Mouse (Mus musculus) MEL (cell line): Measurements from ENCODE around the gene Lrba. TPM values are rescaled to one million over a fixed set of nuclear protein-coding genes. Genes with fewer than 3 reads are reported as not detected.

ENCODE experiments used
- DNase-seq: peaks from one replicate; pipeline ENCODE4 v3.0.0; 2011; ENCODE audit warnings: low read depth, low spot score
- H3K27ac ChIP-seq: 2 replicates; pipeline ENCODE4 v1.5.1; 2012; ENCODE audit warnings: low read depth, mild to moderate bottlenecking, control low read depth, low read length, moderate library complexity; ENCODE audit not compliant: control insufficient read depth
- H3K27me3 ChIP-seq, 2 experiments: fragments of 150-350 bp in 1 of 2; sonication (generic) in 1 of 2; 2 replicates each; pipeline ENCODE4 v1.6.1; 2012; ENCODE audit warnings: low read length in 2 of 2, mild to moderate bottlenecking in 2 of 2, improper control_type of control experiment in 1 of 2, moderate library complexity in 1 of 2; ENCODE audit not compliant: insufficient read depth in 2 of 2, control insufficient read depth in 1 of 2
- H3K36me3 ChIP-seq, 2 experiments: 2 replicates each; pipeline ENCODE4 v1.6.1; 2012 to 2014; ENCODE audit warnings: low read length in 2 of 2, improper control_type of control experiment in 1 of 2, inconsistent platforms in 1 of 2, mild to moderate bottlenecking in 1 of 2; ENCODE audit not compliant: insufficient read depth in 2 of 2, control insufficient read depth in 1 of 2
- H3K4me1 ChIP-seq, 2 experiments: fragments of 150-350 bp in 1 of 2; sonication (generic) in 1 of 2; 2 replicates each; pipeline ENCODE4 v1.6.1; 2012; ENCODE audit warnings: low read length in 2 of 2, improper control_type of control experiment in 1 of 2, mild to moderate bottlenecking in 1 of 2; ENCODE audit not compliant: insufficient read depth in 2 of 2, control insufficient read depth in 1 of 2
- H3K4me3 ChIP-seq, 2 experiments: fragments of 150-350 bp in 1 of 2; sonication (generic) in 1 of 2; 2 replicates each; pipeline ENCODE4 v1.5.1; 2012; ENCODE audit warnings: low read depth in 2 of 2, low read length in 2 of 2, mild to moderate bottlenecking in 2 of 2, moderate library complexity in 2 of 2, control low read depth in 1 of 2, improper control_type of control experiment in 1 of 2; ENCODE audit not compliant: control insufficient read depth in 1 of 2, insufficient read depth in 1 of 2
- H3K79me2 ChIP-seq: 2 replicates; pipeline ENCODE4 v1.6.1; 2012; ENCODE audit warnings: mild to moderate bottlenecking, low read length, moderate library complexity; ENCODE audit not compliant: control insufficient read depth, poor library complexity, insufficient read depth
- H3K9ac ChIP-seq: 2 replicates; pipeline ENCODE4 v1.6.1; 2012; ENCODE audit warnings: low read depth, mild to moderate bottlenecking, control low read depth, low read length, moderate library complexity; ENCODE audit not compliant: control insufficient read depth, poor library complexity, severe bottlenecking
- H3K9me3 ChIP-seq: fragments of 150-350 bp; sonication (generic); replicated peaks from 2 replicates; pipeline ENCODE4 v1.6.1; 2012; ENCODE audit warnings: mild to moderate bottlenecking, low read length, improper control_type of control experiment, moderate library complexity; ENCODE audit not compliant: insufficient read depth
- CHD1 ChIP-seq: IDR thresholded peaks from 2 replicates; pipeline ENCODE4 v1.6.1; 2012; ENCODE audit warnings: low read depth, mild to moderate bottlenecking, inconsistent platforms, low read length, improper control_type of control experiment
- CHD2 ChIP-seq: IDR thresholded peaks from 2 replicates; pipeline ENCODE4 v1.6.1; 2011; ENCODE audit warnings: low read length, improper control_type of control experiment
- CTCF ChIP-seq, 3 experiments: IDR thresholded peaks in 2 of 3; conservative IDR thresholded peaks in 1 of 3; 2 replicates each; pipeline ENCODE4 v1.5.1; 2011 to 2012; ENCODE audit warnings: low read length in 3 of 3, low read depth in 2 of 3, mild to moderate bottlenecking in 2 of 3, improper control_type of control experiment in 1 of 3, inconsistent platforms in 1 of 3, mixed read lengths in 1 of 3, moderate library complexity in 1 of 3; ENCODE audit not compliant: control insufficient read depth in 1 of 3, insufficient read depth in 1 of 3, poor library complexity in 1 of 3, severe bottlenecking in 1 of 3
- EP300 ChIP-seq, 2 experiments: IDR thresholded peaks; 2 replicates each; pipeline ENCODE4 v1.6.1; 2011; ENCODE audit warnings: improper control_type of control experiment in 2 of 2, low read length in 2 of 2, low read depth in 1 of 2, mild to moderate bottlenecking in 1 of 2
- ETS1 ChIP-seq: IDR thresholded peaks from 2 replicates; pipeline ENCODE4 v1.6.1; 2012; ENCODE audit warnings: low read depth, mild to moderate bottlenecking, inconsistent platforms, low read length, improper control_type of control experiment, moderate library complexity
- GATA1 ChIP-seq: IDR thresholded peaks from 2 replicates; pipeline ENCODE4 v1.6.1; 2011; ENCODE audit warnings: low read depth, low read length, improper control_type of control experiment
- KAT2A ChIP-seq: conservative IDR thresholded peaks from 2 replicates; pipeline ENCODE4 v1.6.1; 2012; ENCODE audit warnings: low read depth, low read length, improper control_type of control experiment, inconsistent platforms
- MAFK ChIP-seq: IDR thresholded peaks from 2 replicates; pipeline ENCODE4 v1.6.1; 2011; ENCODE audit warnings: low read depth, mild to moderate bottlenecking, low read length, improper control_type of control experiment, borderline replicate concordance
- MAZ ChIP-seq: IDR thresholded peaks from 2 replicates; pipeline ENCODE4 v1.6.1; 2012; ENCODE audit warnings: low read depth, mild to moderate bottlenecking, inconsistent platforms, low read length, improper control_type of control experiment
- MEF2A ChIP-seq: IDR thresholded peaks from 2 replicates; pipeline ENCODE4 v1.6.1; 2014; ENCODE audit warnings: low read depth, mild to moderate bottlenecking, inconsistent platforms, low read length, improper control_type of control experiment; ENCODE audit not compliant: poor library complexity, insufficient replicate concordance, severe bottlenecking; ENCODE audit errors: extremely low read depth
- MYB ChIP-seq: IDR thresholded peaks from 2 replicates; pipeline ENCODE4 v1.6.1; 2011; ENCODE audit warnings: mild to moderate bottlenecking, low read depth, low read length, improper control_type of control experiment
- NRF1 ChIP-seq: IDR thresholded peaks from 2 replicates; pipeline ENCODE4 v1.6.1; 2014; ENCODE audit warnings: low read depth, mild to moderate bottlenecking, inconsistent platforms, low read length, improper control_type of control experiment, moderate library complexity; ENCODE audit not compliant: poor library complexity, insufficient read depth, severe bottlenecking
- POLR2A ChIP-seq, 2 experiments: IDR thresholded peaks; 2 replicates each; pipeline ENCODE4 v1.6.1; 2011 to 2012; ENCODE audit warnings: low read length in 2 of 2, mild to moderate bottlenecking in 2 of 2, control low read depth in 1 of 2, improper control_type of control experiment in 1 of 2, low read depth in 1 of 2, moderate library complexity in 1 of 2; ENCODE audit not compliant: control insufficient read depth in 1 of 2, insufficient read depth in 1 of 2, poor library complexity in 1 of 2
- POLR2AphosphoS2 ChIP-seq: IDR thresholded peaks from 2 replicates; pipeline ENCODE4 v1.6.1; 2011; ENCODE audit warnings: low read length, improper control_type of control experiment
- POLR2AphosphoS5 ChIP-seq: IDR thresholded peaks from 2 replicates; pipeline ENCODE4 v1.6.1; 2012; ENCODE audit warnings: low read depth, borderline replicate concordance, mild to moderate bottlenecking, inconsistent platforms, low read length, moderate library complexity, mixed read lengths
- RAD21 ChIP-seq: IDR thresholded peaks from 2 replicates; pipeline ENCODE4 v1.6.1; 2011; ENCODE audit warnings: mild to moderate bottlenecking, low read depth, low read length, improper control_type of control experiment
- RCOR1 ChIP-seq: IDR thresholded peaks from 2 replicates; pipeline ENCODE4 v1.6.1; 2012; ENCODE audit warnings: low read depth, mild to moderate bottlenecking, inconsistent platforms, low read length, improper control_type of control experiment
- SIN3A ChIP-seq: IDR thresholded peaks from 2 replicates; pipeline ENCODE4 v1.6.1; 2012; ENCODE audit warnings: low read length, improper control_type of control experiment, inconsistent platforms
- SMC3 ChIP-seq: IDR thresholded peaks from 2 replicates; pipeline ENCODE4 v1.6.1; 2011; ENCODE audit warnings: low read depth, low read length, improper control_type of control experiment
- TAL1 ChIP-seq: IDR thresholded peaks from 2 replicates; pipeline ENCODE4 v1.6.1; 2012; ENCODE audit warnings: mild to moderate bottlenecking, inconsistent platforms, low read length, moderate library complexity, mixed read lengths
- USF1 ChIP-seq: IDR thresholded peaks from 2 replicates; pipeline ENCODE4 v1.6.1; 2014; ENCODE audit warnings: low read depth, mild to moderate bottlenecking, inconsistent platforms, low read length, improper control_type of control experiment, moderate library complexity
- ZKSCAN1 ChIP-seq: IDR thresholded peaks from 2 replicates; pipeline ENCODE4 v1.6.1; 2012; ENCODE audit warnings: low read depth, mild to moderate bottlenecking, inconsistent platforms, low read length, improper control_type of control experiment, moderate library complexity
- polyA plus RNA-seq, 2 experiments: library from polyadenylated mRNA; stranded (reverse) in 1 of 2; unstranded in 1 of 2; fragments of >175 nt in 1 of 2; fragments of >200 nt in 1 of 2; gene quantifications; 2 replicates each; pipeline versions ENCODE4 v1.2.1 to v1.2.4; 2012; ENCODE audit warnings: low replicate concordance in 2 of 2, low read depth in 1 of 2; ENCODE audit not compliant: insufficient read length in 2 of 2, insufficient read depth in 1 of 2, missing spikeins in 1 of 2
- total RNA-seq: library from RNA; depleted of rRNA; stranded (reverse); fragments of 300-350 nt; gene quantifications from 2 replicates; pipeline ENCODE4 v1.2.3, GENCODE M21; 2012

Gene Lrba
- total and polyA plus RNA-seq, 3 experiments, result 10.9 to 17.9 TPM; not detected in 1

GRCm38 (mm10) chr3:86709472-86709871 is 485.0 kb downstream of the Lrba start:
- H3K4me3 ChIP-seq, result no peak overlapping the region
- H3K9me3 ChIP-seq, result no peaks in the 10 kb centered on the region
- no peaks in the 10 kb centered on the region for H3K4me1 ChIP-seq
- no peak overlapping the region for H3K9ac ChIP-seq
- no peak overlapping the region for H3K27ac ChIP-seq
- no peaks in the 10 kb centered on the region for H3K36me3 ChIP-seq
- no peak for TF ChIP-seq MAZ
- no peak for TF ChIP-seq POLR2A (IDR thresholded peaks at IDR 0.05; ENCODE audit: control insufficient read depth in 1 of 2, insufficient read depth in 1 of 2, low read depth in 1 of 2, low read length in 2 of 2, poor library complexity in 1 of 2)
- TF ChIP-seq RCOR1, result no peak
- TF ChIP-seq KAT2A, result no peak
- no peak for TF ChIP-seq MAFK
- TF ChIP-seq TAL1, result no peak
- no peak for TF ChIP-seq SMC3
- TF ChIP-seq CTCF (IDR thresholded peaks at IDR 0.05 in 2 of 3, conservative IDR thresholded peaks at IDR 0.05 in 1 of 3; ENCODE audit: control insufficient read depth in 1 of 3, insufficient read depth in 1 of 3, low read depth in 2 of 3, low read length in 3 of 3, poor library complexity in 1 of 3, severe bottlenecking in 1 of 3), result no peak
- no peak for TF ChIP-seq CHD2
- no peak for TF ChIP-seq MEF2A
- TF ChIP-seq POLR2AphosphoS2, result no peak
- TF ChIP-seq SIN3A, result no peak
- no peak for TF ChIP-seq ETS1
- TF ChIP-seq RAD21, result no peak
- TF ChIP-seq EP300 (IDR thresholded peaks at IDR 0.05; ENCODE audit: low read depth in 1 of 2, low read length in 2 of 2), result no peak
- TF ChIP-seq USF1, result no peak
- no peak for TF ChIP-seq ZKSCAN1
- no peaks in the 10 kb centered on the region for H3K27me3 ChIP-seq
- no peaks in the 10 kb centered on the region for H3K79me2 ChIP-seq
- no peak for DNase-seq

- Histone ChIP-seq H3K27me3 (no peaks in the 10 kb centered on the region), H3K36me3 (no peaks in the 10 kb centered on the region), H3K9me3 (no peaks in the 10 kb centered on the region), H3K4me1 (no peaks in the 10 kb centered on the region), H3K27ac (no peak overlapping the region), H3K4me3 (no peak overlapping the region), H3K79me2 (no peaks in the 10 kb centered on the region), H3K9ac (no peak overlapping the region)
- no peak for DNase-seq
- TF ChIP-seq NRF1, result no peak
- TF ChIP-seq MAFK, result no peak
- TF ChIP-seq POLR2A (IDR thresholded peaks at IDR 0.05; ENCODE audit: control insufficient read depth in 1 of 2, insufficient read depth in 1 of 2, low read depth in 1 of 2, low read length in 2 of 2, poor library complexity in 1 of 2), result no peak
- no peak for TF ChIP-seq MYB
- TF ChIP-seq CHD2, result no peak
- TF ChIP-seq RAD21, result no peak
- no peak for TF ChIP-seq GATA1
- no peak for TF ChIP-seq POLR2AphosphoS5
- no peak for TF ChIP-seq CHD1
These were observed 487.1 kb downstream of the Lrba start for GRCm38 (mm10) chr3:86711530-86711929.
